Mouse (Mus musculus) neural tube, embryonic 12.5 days (tissue): Measurements from ENCODE around the gene Camkv. TPM values are rescaled to one million over a fixed set of nuclear protein-coding genes. Genes with fewer than 3 reads are reported as not detected.
A peak's percentile ranks its signal among the peaks of the same experiment; 100 is the strongest.

Source experiments
- ATAC-seq: fragments of 200-750 bp; cut with Nextera tagmentation; 2 replicates; pipeline ENCODE4 v1.8.0; 2017; ENCODE audit warnings: low read depth, mild to moderate bottlenecking, moderate TSS enrichment, moderate library complexity; ENCODE audit not compliant: low FRiP score
- H3K27ac ChIP-seq: fragments of 300-500 bp; sonication (generic); 2 replicates; pipeline ENCODE4 v1.5.1; 2016
- H3K27me3 ChIP-seq: fragments of 300-500 bp; sonication (generic); replicated peaks from 2 replicates; pipeline ENCODE4 v1.6.1; 2016; ENCODE audit warnings: mild to moderate bottlenecking
- H3K36me3 ChIP-seq: fragments of 300-500 bp; sonication (generic); 2 replicates; pipeline ENCODE4 v1.6.1; 2016; ENCODE audit warnings: mild to moderate bottlenecking
- H3K4me1 ChIP-seq: fragments of 300-500 bp; sonication (generic); 2 replicates; pipeline ENCODE4 v1.6.1; 2016
- H3K4me2 ChIP-seq: fragments of 300-500 bp; sonication (generic); replicated peaks from 2 replicates; pipeline ENCODE4 v1.6.1; 2016; ENCODE audit warnings: mild to moderate bottlenecking
- H3K4me3 ChIP-seq: fragments of 300-500 bp; sonication (generic); 2 replicates; pipeline ENCODE4 v1.5.1; 2016
- H3K9ac ChIP-seq: fragments of 300-500 bp; sonication (generic); 2 replicates; pipeline ENCODE4 v1.6.1; 2016; ENCODE audit warnings: mild to moderate bottlenecking
- H3K9me3 ChIP-seq: fragments of 300-500 bp; sonication (generic); 2 replicates; pipeline ENCODE4 v1.6.1; 2016; ENCODE audit warnings: mild to moderate bottlenecking
- WGBS: fragments of 180-500 bp; shearing (Covaris S2); methylation state at CpG from one replicate; pipeline ENCODE4 v1.1.7; 2016; 5-methylcytosine and 5-hydroxymethylcytosine counted together
- polyA plus RNA-seq: library from polyadenylated mRNA; unstranded; fragments of >200 nt; fragmentation: Nextera tagmentation; extraction: Ambion mirVana; gene quantifications from 2 replicates; pipeline ENCODE4 v1.2.1, GENCODE M21; 2016

Camkv gene
- polyA plus RNA-seq, 1 experiment from 2014 or later, result 7.8 TPM

- H3K36me3 ChIP-seq, result peaks cover 20% of the 10 kb centered on the region
- WGBS, result 90% methylated on average over 7 of the region's 7 CpGs
Observed at GRCm38 (mm10) chr9:107968531-107968930, 33.1 kb downstream of the Camkv start.

GRCm38 (mm10) chr9:107970311-107970710, 34.8 kb downstream of the Camkv start:
- peaks cover 20% of the 10 kb centered on the region for H3K36me3 ChIP-seq
- WGBS, result 91% methylated on average over 5 of the region's 5 CpGs

More at GRCm38 (mm10) chr9:107968531-107968930, 33.1 kb downstream of the Camkv start:
- no peaks in the 10 kb centered on the region for H3K4me1 ChIP-seq
- ATAC-seq, result no peak
- H3K27me3 ChIP-seq, result no peaks in the 10 kb centered on the region
- no peak overlapping the region for H3K4me3 ChIP-seq
- H3K9me3 ChIP-seq, result no peaks in the 10 kb centered on the region
- H3K27ac ChIP-seq, result no peak overlapping the region
- no peak overlapping the region for H3K9ac ChIP-seq
- H3K4me2 ChIP-seq, result no peak overlapping the region

GRCm38 (mm10) chr9:107971690-107972541, 36.4 kb downstream of the Camkv start:
- Histone ChIP-seq H3K4me2 (no peak overlapping the region), H3K27ac (no peak overlapping the region), H3K4me3 (no peak overlapping the region), H3K9ac (0 out of 2 replicates have a peak overlapping the region, but pooled peaks have one; percentile 8), H3K9me3 (no peaks in the 10 kb centered on the region), H3K27me3 (no peaks in the 10 kb centered on the region), H3K36me3 (peaks cover 20% of the 10 kb centered on the region), H3K4me1 (no peaks in the 10 kb centered on the region)
- 80% methylated on average over 8 of the region's 8 CpGs for WGBS
- ATAC-seq, result no peak

More at GRCm38 (mm10) chr9:107970311-107970710, 34.8 kb downstream of the Camkv start:
- H3K4me2 ChIP-seq, result no peak overlapping the region
- H3K4me1 ChIP-seq, result no peaks in the 10 kb centered on the region
- no peaks in the 10 kb centered on the region for H3K9me3 ChIP-seq
- no peaks in the 10 kb centered on the region for H3K27me3 ChIP-seq
- no peak for ATAC-seq
- no peak overlapping the region for H3K4me3 ChIP-seq
- H3K27ac ChIP-seq, result no peak overlapping the region
- H3K9ac ChIP-seq, result no peak overlapping the region

- Histone ChIP-seq H3K4me3 (no peak overlapping the region), H3K4me1 (no peaks in the 10 kb centered on the region), H3K9me3 (no peaks in the 10 kb centered on the region), H3K36me3 (peaks cover 15% of the 10 kb centered on the region), H3K9ac (no peak overlapping the region), H3K27me3 (no peaks in the 10 kb centered on the region), H3K4me2 (no peak overlapping the region), H3K27ac (no peak overlapping the region)
- ATAC-seq, result no peak
- 87% methylated on average over 10 of the region's 10 CpGs for WGBS
Observed at GRCm38 (mm10) chr9:107974491-107975171, 39.2 kb downstream of the Camkv start.

GRCm38 (mm10) chr9:107975399-107976386, 40.2 kb downstream of the Camkv start, which contains the start of gene Uba7:
Gene Uba7, plus strand, starts transcription at chr9:107975505.
- Histone ChIP-seq H3K9me3 (no peaks in the 10 kb centered on the region), H3K27ac (no peak within 1 kb of the TSS), H3K4me3 (no peak within 1 kb of the TSS), H3K27me3 (no peaks in the 10 kb centered on the region), H3K9ac (no peak within 1 kb of the TSS), H3K4me2 (peak within 1 kb of the TSS; percentile 12; the same call in 1 of the 2 replicates), H3K4me1 (0 out of 2 replicates have a peak, but pooled peaks cover under 1% of the 10 kb centered on the region), H3K36me3 (peaks cover 6% of the 10 kb centered on the region; the same call in 1 of the 2 replicates)
- 69% methylated on average over 12 of the region's 12 CpGs for WGBS
- no peak for ATAC-seq

GRCm38 (mm10) chr9:107978815-107979214, 43.3 kb downstream of the Camkv start:
- Histone ChIP-seq H3K4me1 (peaks cover 22% of the 10 kb centered on the region; the same call in 1 of the 2 replicates), H3K4me3 (no peak overlapping the region), H3K9ac (no peak overlapping the region), H3K9me3 (no peaks in the 10 kb centered on the region), H3K4me2 (no peak overlapping the region), H3K27ac (no peak overlapping the region), H3K27me3 (peaks cover 7% of the 10 kb centered on the region; the same call in 1 of the 2 replicates), H3K36me3 (no peaks in the 10 kb centered on the region)
- WGBS, result 89% methylated on average over 12 of the region's 12 CpGs
- no peak for ATAC-seq

GRCm38 (mm10) chr9:107981684-107982605, 46.5 kb downstream of the Camkv start:
- no peak for ATAC-seq
- Histone ChIP-seq H3K9ac (0 out of 2 replicates have a peak overlapping the region, but pooled peaks have one; percentile 29), H3K4me3 (no peak overlapping the region), H3K4me2 (peak overlapping the region; percentile 88), H3K4me1 (peaks cover 40% of the 10 kb centered on the region), H3K9me3 (no peaks in the 10 kb centered on the region), H3K27me3 (peaks cover 24% of the 10 kb centered on the region), H3K27ac (peak overlapping the region; percentile 69), H3K36me3 (no peaks in the 10 kb centered on the region)
- WGBS, result 45% methylated on average over 7 of the region's 7 CpGs

- no peak for ATAC-seq
- H3K4me2 ChIP-seq, result peak within 1 kb of the TSS; percentile 88
- peaks cover 40% of the 10 kb centered on the region for H3K4me1 ChIP-seq
- peak within 1 kb of the TSS; percentile 62 for H3K4me3 ChIP-seq
- H3K36me3 ChIP-seq, result no peaks in the 10 kb centered on the region
- WGBS, result 53% methylated on average over 14 of the region's 14 CpGs
- H3K9ac ChIP-seq, result peak within 1 kb of the TSS; percentile 29; the same call in 1 of the 2 replicates
- H3K9me3 ChIP-seq, result no peaks in the 10 kb centered on the region
- H3K27me3 ChIP-seq, result peaks cover 24% of the 10 kb centered on the region
- peak within 1 kb of the TSS; percentile 69 for H3K27ac ChIP-seq
Observed at GRCm38 (mm10) chr9:107982681-107983346, 47.3 kb downstream of the Camkv start, which contains the start of gene Gm20661. Gene Gm20661, plus strand, starts transcription at chr9:107983058.

GRCm38 (mm10) chr9:107983421-107983890, 48.0 kb downstream of the Camkv start:
- Histone ChIP-seq H3K4me2 (peak overlapping the region; percentile 88), H3K36me3 (no peaks in the 10 kb centered on the region), H3K27me3 (peaks cover 24% of the 10 kb centered on the region), H3K9me3 (no peaks in the 10 kb centered on the region), H3K4me3 (peak overlapping the region; percentile 62), H3K4me1 (peaks cover 40% of the 10 kb centered on the region), H3K27ac (peak overlapping the region; percentile 69), H3K9ac (0 out of 2 replicates have a peak overlapping the region, but pooled peaks have one; percentile 29)
- 44% methylated on average over 4 of the region's 4 CpGs for WGBS
- no peak for ATAC-seq
